Mouse (Mus musculus): Measurements from ENCODE around the gene Gm35549.

Gene Gm35549

GRCm38 (mm10) chr9:122823374-122824017, 20.3 kb downstream of the Gm35549 start:
- DNase-seq, result no peak

DNA sequence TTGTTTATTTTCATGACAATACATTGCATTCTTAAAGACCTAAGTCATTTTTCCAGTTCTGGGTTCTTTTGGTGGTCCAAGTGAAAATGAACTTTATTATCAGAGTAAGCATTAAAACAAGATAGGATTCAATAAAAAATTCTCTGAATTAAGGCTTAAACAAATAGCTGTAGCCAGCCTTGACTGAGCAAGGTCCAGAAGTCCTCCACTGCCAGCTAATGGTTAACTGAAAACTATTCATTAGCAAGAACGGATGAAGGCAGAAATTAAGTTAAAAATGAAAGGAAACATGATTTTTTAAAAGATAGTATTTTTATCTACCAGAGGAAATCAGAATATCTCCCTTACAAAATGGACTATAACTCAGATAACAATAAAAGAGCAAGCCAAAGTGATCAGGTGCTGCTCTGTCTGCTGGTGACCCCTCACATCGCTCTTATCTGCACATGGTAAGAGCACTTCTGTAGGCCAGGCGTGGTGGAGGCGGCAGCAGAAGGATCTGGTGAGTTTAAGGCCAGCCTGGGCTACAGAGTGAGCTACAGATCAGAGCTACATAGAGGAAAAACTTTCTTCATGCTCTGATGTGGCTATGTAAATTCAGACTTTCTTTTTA, 28.5 kb downstream of the Gm35549 start:
- peak; percentile 21 for DNase-seq

GRCm38 (mm10) chr9:122814775-122815174, 29.1 kb downstream of the Gm35549 start:
- DNase-seq, result no peak

GRCm38 (mm10) chr9:122812386-122812785, 31.4 kb downstream of the Gm35549 start:
- no peak for DNase-seq

- DNase-seq, result no peak
Measured at GRCm38 (mm10) chr9:122810212-122810611, 33.6 kb downstream of the Gm35549 start.

- DNase-seq, result no peak
Measured at GRCm38 (mm10) chr9:122807186-122807585, 36.6 kb downstream of the Gm35549 start.

- no peak for DNase-seq
Measured at GRCm38 (mm10) chr9:122805845-122806341, 37.9 kb downstream of the Gm35549 start.

GRCm38 (mm10) chr9:122805053-122805844, 38.6 kb downstream of the Gm35549 start, which contains the start of gene Tcaim:
Tcaim (plus strand) TSS chr9:122805539.
- DNase-seq, result peak; percentile 91

- DNase-seq, result no peak
Measured at GRCm38 (mm10) chr9:122786534-122786933, 57.3 kb downstream of the Gm35549 start.

- DNase-seq, result no peak
Measured at GRCm38 (mm10) chr9:122785231-122785630, 58.6 kb downstream of the Gm35549 start.
